Mouse (Mus musculus) stomach, embryonic 14.5 days (tissue): ENCODE results near the gene Rasd1. TPM values are rescaled to one million over a fixed set of nuclear protein-coding genes. Genes with fewer than 3 reads are reported as not detected.
"Not testable (repeated sequence)": the region's sequence is repeated elsewhere in the genome, so short reads cannot be mapped to it uniquely, and the experiment has no call there.

Experiments
- ATAC-seq: fragments of 200-750 bp; cut with Nextera tagmentation; 2 replicates; pipeline ENCODE4 v1.8.0; 2017; ENCODE audit warnings: low read depth, moderate TSS enrichment; ENCODE audit not compliant: insufficient number of reproducible peaks, insufficient read depth, low FRiP score
- H3K27ac ChIP-seq: fragments of 300-500 bp; sonication (generic); 2 replicates; pipeline ENCODE4 v1.5.1; 2014; ENCODE audit warnings: mild to moderate bottlenecking, low read length, moderate library complexity, mixed read lengths
- H3K27me3 ChIP-seq: fragments of 300-500 bp; sonication (generic); 2 replicates; pipeline ENCODE4 v1.6.1; 2014; ENCODE audit warnings: low read length, control low read depth, mixed read lengths; ENCODE audit not compliant: control insufficient read depth, insufficient read depth
- H3K36me3 ChIP-seq: fragments of 300-500 bp; sonication (generic); 2 replicates; pipeline ENCODE4 v1.6.1; 2014; ENCODE audit warnings: mild to moderate bottlenecking, control low read depth, low read length, moderate library complexity, mixed read lengths; ENCODE audit not compliant: control insufficient read depth, insufficient read depth
- H3K4me1 ChIP-seq: fragments of 300-500 bp; sonication (generic); 2 replicates; pipeline ENCODE4 v1.6.1; 2014; ENCODE audit warnings: low read length, control low read depth, mixed read lengths; ENCODE audit not compliant: control insufficient read depth, insufficient read depth
- H3K4me2 ChIP-seq: fragments of 300-500 bp; sonication (generic); replicated peaks from 2 replicates; pipeline ENCODE4 v1.6.1; 2014; ENCODE audit warnings: low read depth, low read length, control low read depth
- H3K4me3 ChIP-seq: fragments of 300-500 bp; sonication (generic); 2 replicates; pipeline ENCODE4 v1.5.1; 2014; ENCODE audit warnings: low read depth, low read length, control low read depth
- H3K9ac ChIP-seq: fragments of 300-500 bp; sonication (generic); replicated peaks from 2 replicates; pipeline ENCODE4 v1.6.1; 2014; ENCODE audit warnings: low read depth, mild to moderate bottlenecking, control low read depth, low read length, moderate library complexity, mixed read lengths
- H3K9me3 ChIP-seq: fragments of 300-500 bp; sonication (generic); 2 replicates; pipeline ENCODE4 v1.6.1; 2016; ENCODE audit warnings: low read depth, low read length, control low read depth; ENCODE audit not compliant: control insufficient read depth
- WGBS: fragments of 180-500 bp; shearing (Covaris S2); extraction: QIAGEN DNeasy Blood & Tissue Kit; methylation state at CpG from one replicate; pipeline ENCODE4 v1.1.7; 2014; 5-methylcytosine and 5-hydroxymethylcytosine counted together
- polyA plus RNA-seq: library from polyadenylated mRNA; unstranded; fragments of >200 nt; fragmentation: Nextera tagmentation; extraction: Ambion mirVana; gene quantifications from 2 replicates; pipeline ENCODE4 v1.2.1, GENCODE M21; 2014

The Rasd1 gene
- polyA plus RNA-seq, 1 experiment from 2014 or later = 2.0 TPM

- no peak for ATAC-seq
- Histone ChIP-seq H3K4me2 (no peak overlapping the region), H3K36me3 (peaks cover 12% of the 10 kb centered on the region), H3K4me3 (no peak overlapping the region), H3K9me3 (no peaks in the 10 kb centered on the region), H3K27me3 (no peaks in the 10 kb centered on the region), H3K27ac (no peak overlapping the region), H3K9ac (no peak overlapping the region), H3K4me1 (no peaks in the 10 kb centered on the region)
- 81% methylated on average over 6 of the region's 6 CpGs for WGBS
Measured at GRCm38 (mm10) chr11:59956749-59957148, 8.0 kb downstream of the Rasd1 start.

- no peak overlapping the region for H3K4me2 ChIP-seq
- H3K27ac ChIP-seq = no peak overlapping the region
- no peak for ATAC-seq
- no peaks in the 10 kb centered on the region; the same call in 1 of the 2 replicates for H3K36me3 ChIP-seq
- 83% methylated on average over 14 of the region's 14 CpGs for WGBS
- H3K9me3 ChIP-seq = no peaks in the 10 kb centered on the region
- no peak overlapping the region for H3K9ac ChIP-seq
- H3K27me3 ChIP-seq = no peaks in the 10 kb centered on the region
- no peak overlapping the region for H3K4me3 ChIP-seq
- H3K4me1 ChIP-seq = peaks cover 4% of the 10 kb centered on the region; the same call in 1 of the 2 replicates
Measured at GRCm38 (mm10) chr11:59952892-59953291, 11.9 kb downstream of the Rasd1 start.

- H3K36me3 ChIP-seq = no peaks in the 10 kb centered on the region; the same call in 1 of the 2 replicates
- peaks cover 8% of the 10 kb centered on the region; the same call in 1 of the 2 replicates for H3K4me1 ChIP-seq
- H3K9ac ChIP-seq = peak overlapping the region; percentile 79
- WGBS = 2% methylated on average over 16 of the region's 16 CpGs
- H3K27me3 ChIP-seq = no peaks in the 10 kb centered on the region
- peak overlapping the region; percentile 79; the same call in 1 of the 2 replicates for H3K27ac ChIP-seq
- 0 out of 2 replicates have a peak, but pooled peaks have one; percentile 51 for ATAC-seq
- H3K4me3 ChIP-seq = peak overlapping the region; percentile 90
- H3K9me3 ChIP-seq = no peaks in the 10 kb centered on the region
- peak overlapping the region; percentile 75 for H3K4me2 ChIP-seq
Measured at GRCm38 (mm10) chr11:59948401-59948767, 16.4 kb downstream of the Rasd1 start.

GRCm38 (mm10) chr11:59947752-59948400, 16.9 kb downstream of the Rasd1 start, which contains the start of gene Med9:
Gene Med9, plus strand, starts transcription at chr11:59948206.
- H3K4me2 ChIP-seq = peak within 1 kb of the TSS; percentile 75
- 1% methylated on average over 43 of the region's 43 CpGs for WGBS
- H3K27me3 ChIP-seq = no peaks in the 10 kb centered on the region
- ATAC-seq = peak; percentile 94
- H3K9ac ChIP-seq = peak within 1 kb of the TSS; percentile 79
- peak within 1 kb of the TSS; percentile 90 for H3K4me3 ChIP-seq
- H3K36me3 ChIP-seq = no peaks in the 10 kb centered on the region; the same call in 1 of the 2 replicates
- H3K27ac ChIP-seq = peak within 1 kb of the TSS; percentile 79; the same call in 1 of the 2 replicates
- H3K9me3 ChIP-seq = no peaks in the 10 kb centered on the region
- H3K4me1 ChIP-seq = peaks cover 8% of the 10 kb centered on the region; the same call in 1 of the 2 replicates

- not testable (repeated sequence) for H3K9ac ChIP-seq, H3K27me3 ChIP-seq, H3K27ac ChIP-seq, H3K4me1 ChIP-seq, H3K4me2 ChIP-seq, H3K4me3 ChIP-seq, H3K9me3 ChIP-seq, H3K36me3 ChIP-seq, ATAC-seq
- 94% methylated on average over 9 of the region's 10 CpGs for WGBS
Measured at GRCm38 (mm10) chr11:59944855-59945254, 19.9 kb downstream of the Rasd1 start.

GRCm38 (mm10) chr11:59941391-59941790, 23.4 kb downstream of the Rasd1 start:
- Histone ChIP-seq H3K4me3 (no peak overlapping the region), H3K27me3 (no peaks in the 10 kb centered on the region), H3K4me2 (no peak overlapping the region), H3K4me1 (no peaks in the 10 kb centered on the region), H3K9me3 (no peaks in the 10 kb centered on the region), H3K36me3 (no peaks in the 10 kb centered on the region), H3K9ac (no peak overlapping the region), H3K27ac (no peak overlapping the region)
- no peak for ATAC-seq
- 31% methylated on average over 3 of the region's 3 CpGs for WGBS

- Histone ChIP-seq H3K4me1 (no peaks in the 10 kb centered on the region), H3K9me3 (no peaks in the 10 kb centered on the region), H3K9ac (no peak overlapping the region), H3K27ac (no peak overlapping the region), H3K36me3 (no peaks in the 10 kb centered on the region), H3K4me2 (no peak overlapping the region), H3K4me3 (no peak overlapping the region), H3K27me3 (no peaks in the 10 kb centered on the region)
- WGBS = 66% methylated on average over 3 of the region's 3 CpGs
- no peak for ATAC-seq
Measured at GRCm38 (mm10) chr11:59940645-59941044, 24.1 kb downstream of the Rasd1 start.

GRCm38 (mm10) chr11:59939821-59940220, 24.9 kb downstream of the Rasd1 start:
- Histone ChIP-seq H3K9ac (no peak overlapping the region), H3K4me3 (no peak overlapping the region), H3K36me3 (no peaks in the 10 kb centered on the region), H3K9me3 (no peaks in the 10 kb centered on the region), H3K27me3 (no peaks in the 10 kb centered on the region), H3K4me1 (no peaks in the 10 kb centered on the region), H3K27ac (no peak overlapping the region), H3K4me2 (no peak overlapping the region)
- 80% methylated on average over 1 of the region's 1 CpGs for WGBS
- ATAC-seq = no peak
